Mouse (Mus musculus): Measurements from ENCODE around the gene Dvl3.
"Not testable (repeated sequence)": the region's sequence is repeated elsewhere in the genome, so short reads cannot be mapped to it uniquely, and the experiment has no call there.

Gene Dvl3

DNA sequence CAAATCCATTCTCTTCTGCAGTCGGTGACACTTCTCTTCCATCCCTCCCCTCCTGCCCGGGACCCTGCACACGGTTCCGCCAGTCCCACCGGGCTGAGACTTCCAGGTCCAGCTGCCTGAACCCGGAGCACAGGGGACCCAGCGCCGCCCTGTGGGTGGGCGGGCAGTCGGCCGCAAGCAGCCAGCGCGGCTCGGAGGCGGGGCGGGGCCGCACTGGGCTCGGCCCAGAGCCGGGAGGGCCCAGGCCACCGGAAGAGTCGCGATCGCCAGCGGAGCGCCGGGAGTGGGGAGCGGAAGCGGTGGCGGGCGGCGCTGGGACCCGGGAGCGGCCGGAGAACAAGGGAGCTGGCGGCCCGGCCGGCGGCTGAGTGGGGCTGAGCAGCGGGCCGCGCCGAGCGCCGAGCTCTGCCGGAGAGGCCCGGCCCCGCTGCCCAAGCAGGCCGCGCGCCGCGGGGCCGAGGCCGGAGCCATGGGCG lies at the start of gene Dvl3:
Gene Dvl3, plus strand, starts transcription at position 257 of the 476 bp plus-strand sequence.
- DNase-seq (ENCODE audit: low spot score in 2 of 2), result peak; percentile 50 to 68

DNA sequence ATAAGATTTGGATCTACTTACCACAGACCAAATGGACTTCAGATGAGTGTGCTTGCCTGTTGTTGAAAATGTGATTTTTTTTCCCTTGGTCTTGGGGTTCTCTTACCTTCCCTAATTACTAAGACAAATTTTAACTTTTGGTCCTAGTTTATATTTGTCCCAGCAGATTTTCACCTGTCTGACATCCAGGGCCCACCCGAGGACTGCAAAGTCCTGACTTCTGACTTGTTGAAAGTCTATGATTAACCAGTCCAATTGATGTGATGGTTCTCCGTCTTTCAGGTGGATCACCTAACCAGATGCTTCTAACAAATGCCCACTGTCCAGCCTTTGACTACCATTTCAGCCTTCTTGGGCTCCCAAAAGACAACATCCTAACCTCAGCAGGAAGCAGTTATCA lies 45.8 kb upstream of the Dvl3 start:
- DNase-seq (ENCODE audit: low spot score in 2 of 2), result no peak

DNA sequence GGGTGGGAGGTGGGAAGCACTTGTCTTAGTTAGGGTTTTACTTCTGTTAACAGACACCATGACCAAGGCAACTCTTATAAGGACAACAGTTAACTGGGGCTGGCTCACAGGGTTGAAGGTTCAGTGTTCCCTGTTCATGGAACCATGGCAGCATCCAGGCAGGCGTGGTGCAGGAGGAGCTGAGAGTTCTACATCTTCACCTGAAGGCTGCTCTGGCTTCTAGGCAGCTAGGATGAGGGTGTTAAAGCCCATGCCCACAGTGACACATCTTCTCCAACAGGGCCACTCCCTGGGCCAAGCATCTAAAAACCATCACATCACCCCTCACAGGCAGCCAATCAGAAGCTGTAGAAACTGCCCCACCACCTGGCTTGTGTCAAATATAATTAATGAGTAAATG lies 45.1 kb upstream of the Dvl3 start:
- no peak for DNase-seq (ENCODE audit: low spot score in 2 of 2)

DNA sequence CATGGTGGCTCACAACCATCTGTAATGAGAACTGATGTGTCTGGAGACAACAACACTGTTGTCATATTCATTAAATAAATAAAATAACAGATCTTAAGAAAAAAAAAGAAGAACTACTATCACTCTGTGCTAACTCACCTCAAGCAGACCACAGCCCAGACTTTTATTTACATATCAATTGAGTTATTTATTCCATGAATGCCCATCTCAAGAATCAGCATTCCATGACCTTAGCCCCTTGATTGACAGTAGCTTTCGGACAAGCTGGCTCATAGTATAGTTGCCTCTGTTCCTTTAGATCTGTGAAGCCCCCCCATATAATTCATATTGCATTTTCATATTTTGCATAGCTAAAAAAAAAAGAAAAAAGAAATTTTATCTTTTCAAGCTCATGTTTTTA lies 43.0 kb upstream of the Dvl3 start:
- no peak for DNase-seq (ENCODE audit: low spot score in 2 of 2)

DNA sequence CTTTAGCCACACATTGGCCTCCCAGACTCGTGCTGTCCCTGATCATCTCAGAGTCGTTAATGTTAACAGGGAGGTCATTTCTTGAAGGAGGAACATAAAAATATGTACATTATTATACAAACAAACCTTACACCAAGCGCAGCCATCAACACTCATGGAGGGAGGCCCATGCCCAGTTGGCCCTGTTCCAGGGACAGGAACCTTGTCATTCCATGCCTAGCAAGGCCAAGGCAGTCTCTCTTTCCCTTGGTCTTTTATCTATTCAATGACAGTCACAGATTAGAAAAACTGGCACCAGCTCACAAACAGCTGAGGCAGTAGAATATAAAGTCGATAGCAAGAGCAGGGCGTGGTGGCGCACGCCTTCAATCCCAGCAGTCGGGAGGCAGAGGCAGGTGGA lies 42.6 kb upstream of the Dvl3 start:
- no peak for DNase-seq (ENCODE audit: low spot score in 2 of 2)

DNA sequence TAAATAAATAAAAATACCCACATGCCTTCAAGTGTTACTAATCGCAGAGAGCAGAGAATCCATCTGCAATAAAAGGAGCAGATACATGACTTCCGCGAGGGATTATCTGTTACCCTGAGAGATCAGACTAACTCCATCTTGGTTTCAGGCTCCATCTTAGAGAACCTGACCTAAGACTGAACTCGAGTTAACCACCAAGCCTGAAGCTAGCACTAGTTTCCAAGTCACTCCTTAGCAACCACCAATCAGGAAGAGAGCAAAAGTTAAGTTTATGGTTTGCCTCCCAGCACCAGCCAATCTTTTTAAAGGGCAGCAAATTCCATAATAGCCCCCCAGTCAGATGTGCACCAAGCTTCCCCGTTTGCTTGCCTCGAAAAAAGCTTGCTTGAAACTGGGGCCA lies 42.0 kb upstream of the Dvl3 start:
- DNase-seq (ENCODE audit: low spot score in 2 of 2), result no peak

DNA sequence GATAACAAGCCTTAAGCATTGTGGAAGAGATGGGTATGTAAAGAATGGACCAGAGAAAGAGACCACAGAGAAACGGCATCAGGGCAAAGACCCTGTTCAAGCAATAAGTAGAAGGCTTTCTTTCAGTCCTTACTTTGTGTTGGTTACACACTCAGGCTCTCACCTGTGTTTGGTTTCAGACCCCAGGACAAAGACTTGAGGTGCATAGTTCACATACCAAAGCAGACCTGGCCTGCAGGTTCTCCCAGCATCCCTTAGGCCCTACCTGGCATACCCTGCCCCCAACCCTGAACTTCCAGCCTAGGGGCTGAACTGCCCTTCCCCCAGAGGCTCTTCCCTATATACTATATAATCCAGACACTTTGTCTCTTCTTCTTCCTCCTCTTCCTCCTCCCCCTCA lies 41.4 kb upstream of the Dvl3 start:
- no peak for DNase-seq (ENCODE audit: low spot score in 2 of 2)

DNA sequence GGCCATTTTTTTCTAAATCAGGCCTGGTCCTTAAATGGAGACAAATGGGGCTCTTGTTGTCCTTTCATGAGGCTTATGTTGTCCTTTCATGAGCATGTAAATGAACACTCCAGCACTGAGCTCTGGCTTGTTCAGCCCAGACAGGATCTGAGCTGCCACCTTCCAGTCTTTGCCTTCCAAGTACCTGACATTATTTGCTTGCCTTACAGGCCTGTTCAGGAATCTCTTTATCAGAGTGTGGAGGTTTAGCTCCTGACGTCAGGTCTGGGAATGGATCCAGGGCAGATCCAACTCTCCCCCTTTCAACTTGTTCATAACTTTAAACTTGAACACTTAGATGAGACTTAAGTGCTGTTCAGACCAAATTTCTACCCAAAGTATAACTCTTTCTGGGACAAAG lies 39.9 kb upstream of the Dvl3 start:
- no peak for DNase-seq (ENCODE audit: low spot score in 2 of 2)

DNA sequence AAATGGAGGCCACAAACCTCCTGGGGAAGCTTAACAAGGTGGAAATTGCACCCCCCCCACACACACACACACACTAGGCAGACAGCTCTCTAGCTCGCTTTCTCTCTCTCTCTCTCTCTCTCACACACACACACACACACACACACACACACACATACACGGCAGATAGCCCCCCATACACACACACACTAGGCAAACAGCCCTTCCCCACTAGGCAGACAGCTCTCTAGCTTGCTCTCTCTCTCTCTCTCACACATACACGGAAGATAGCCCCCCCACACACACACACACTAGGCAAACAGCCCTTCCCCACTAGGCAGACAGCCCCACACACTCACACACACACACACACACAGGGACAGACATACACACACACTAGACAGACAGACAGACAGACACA lies 39.5 kb upstream of the Dvl3 start:
- DNase-seq (ENCODE audit: low spot score in 2 of 2), result no peak

DNA sequence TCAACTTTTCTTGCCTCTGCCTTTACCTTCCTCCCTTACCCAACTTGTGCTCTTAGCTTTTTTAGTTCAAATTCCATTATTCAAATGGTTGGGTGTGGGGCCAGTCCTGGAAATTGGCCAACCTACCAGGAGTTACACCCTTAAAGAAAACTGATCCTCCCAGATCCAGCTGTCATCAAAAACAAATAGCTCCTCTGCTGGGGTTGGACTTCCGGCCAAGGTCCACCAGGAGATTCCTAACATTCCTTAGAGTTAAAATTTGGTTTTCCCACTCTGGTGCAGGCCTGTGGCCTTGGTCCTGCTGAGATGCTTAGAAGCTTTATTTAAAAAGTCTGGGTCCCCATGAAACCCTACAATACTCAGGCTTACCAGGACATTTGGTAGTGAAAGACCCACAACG lies 38.3 kb upstream of the Dvl3 start:
- no peak for DNase-seq (ENCODE audit: low spot score in 2 of 2)

DNA sequence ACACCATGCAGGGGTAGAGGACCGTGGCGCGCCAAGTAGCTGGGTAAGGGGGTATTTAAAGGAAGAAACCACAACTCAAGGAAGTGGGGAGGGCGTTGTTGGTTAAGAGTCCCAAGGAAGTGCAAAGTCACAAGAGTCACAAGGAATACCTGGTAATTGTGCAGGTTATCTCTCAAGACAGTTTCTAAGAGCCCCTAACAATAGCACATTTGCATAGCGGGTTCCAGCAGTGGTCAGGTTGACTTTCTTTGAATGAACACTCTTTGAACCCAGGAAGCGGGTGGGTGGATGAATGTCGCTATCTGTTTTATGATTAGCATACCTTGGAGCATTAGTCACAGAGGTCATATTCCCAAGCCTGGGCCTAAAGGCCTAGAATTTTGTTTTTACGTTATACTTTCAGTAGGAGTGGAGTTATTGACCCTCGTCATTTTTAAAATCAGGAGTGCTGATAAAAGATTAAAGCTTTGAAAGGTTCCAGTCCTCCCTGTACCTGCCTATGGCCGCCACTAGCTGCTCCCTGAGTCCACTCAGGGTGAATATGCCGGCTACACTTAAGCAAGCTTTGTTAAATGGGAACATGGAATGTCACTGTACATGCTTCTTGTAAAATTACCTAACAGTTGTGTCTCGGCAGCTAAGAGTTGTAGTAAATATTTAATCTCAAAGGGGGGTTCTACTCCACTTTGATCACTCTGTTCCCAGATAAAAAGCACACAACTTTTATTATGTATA lies 37.6 kb upstream of the Dvl3 start:
- not testable (repeated sequence) for DNase-seq (ENCODE audit: low spot score in 2 of 2)

DNA sequence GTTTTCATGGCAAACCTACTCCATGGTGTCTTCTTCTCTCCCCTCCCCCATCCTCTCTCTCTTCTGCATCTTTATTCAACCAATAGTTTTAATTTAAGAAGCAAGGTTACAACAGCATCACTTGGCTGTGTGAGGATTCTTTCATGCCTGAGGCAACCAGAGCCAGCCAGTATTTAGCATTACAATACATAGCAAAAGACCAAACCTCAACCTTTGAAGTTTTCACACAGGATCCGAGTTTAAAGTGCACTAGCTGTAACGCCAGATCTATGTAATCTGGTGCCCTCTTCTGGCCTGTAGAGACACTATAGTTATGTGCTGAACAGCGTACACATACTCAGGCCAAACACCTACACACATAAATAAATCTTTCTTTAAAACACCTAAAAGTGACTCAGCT lies 36.7 kb upstream of the Dvl3 start:
- peak; percentile 44 to 63 for DNase-seq (ENCODE audit: low spot score in 2 of 2)

DNA sequence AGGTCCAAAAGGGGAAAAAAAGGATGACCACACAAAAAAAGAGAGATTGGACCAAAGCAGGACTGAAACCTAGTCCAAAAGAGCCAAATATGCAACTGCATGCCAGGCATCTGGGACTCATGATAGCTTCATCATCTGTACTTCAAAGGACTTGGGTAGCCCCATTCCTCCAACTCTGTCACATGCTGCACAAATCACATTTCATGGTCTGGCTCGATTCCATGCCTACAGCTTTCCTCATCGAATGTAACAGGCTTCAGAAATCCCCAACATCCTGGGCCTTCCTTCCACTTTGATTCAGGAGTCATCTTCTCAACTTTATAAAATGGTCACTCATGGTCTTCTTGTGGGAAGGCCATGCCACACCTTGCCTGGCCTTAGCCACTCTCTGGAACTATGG lies 35.0 kb upstream of the Dvl3 start:
- DNase-seq (ENCODE audit: low spot score in 2 of 2), result no peak

DNA sequence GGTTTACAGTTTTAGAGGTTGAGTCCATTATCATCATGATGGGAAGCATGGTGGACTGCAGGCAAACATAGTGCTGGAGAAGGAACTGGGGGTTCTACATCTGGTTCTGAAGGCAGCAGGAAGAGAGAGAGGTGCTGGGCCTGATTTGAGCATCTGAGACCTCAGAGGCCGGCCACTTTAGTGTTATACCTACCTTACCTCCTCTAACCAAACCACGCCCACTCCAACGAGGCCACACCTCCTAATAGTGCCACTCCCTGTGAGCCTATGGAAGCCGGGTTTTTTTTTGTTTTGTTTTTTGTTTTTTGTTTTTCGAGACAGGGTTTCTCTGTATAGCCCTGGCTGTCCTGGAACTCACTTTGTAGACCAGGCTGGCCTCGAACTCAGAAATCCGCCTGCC lies 33.1 kb upstream of the Dvl3 start:
- not testable (repeated sequence) for DNase-seq (ENCODE audit: low spot score in 2 of 2)

DNA sequence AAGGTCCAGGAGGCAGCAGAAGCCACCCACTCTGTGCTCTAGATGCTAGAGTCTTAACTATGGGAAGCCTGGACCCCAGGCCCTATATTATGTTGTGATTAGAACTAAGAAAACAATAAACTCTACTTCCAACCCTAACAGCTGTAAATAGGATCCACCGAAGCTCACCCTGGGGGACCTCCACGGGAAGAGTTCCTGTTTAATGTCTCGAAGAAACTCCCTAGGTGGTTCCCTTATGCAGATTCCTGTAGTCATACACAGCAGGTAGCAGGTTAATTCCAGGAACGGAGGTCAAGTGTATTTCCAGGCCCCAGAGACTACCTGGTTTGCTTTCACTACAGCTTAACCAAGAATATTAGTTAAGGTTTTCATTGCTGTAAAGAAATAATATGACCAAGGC lies 31.7 kb upstream of the Dvl3 start:
- DNase-seq (ENCODE audit: low spot score in 2 of 2), result no peak

DNA sequence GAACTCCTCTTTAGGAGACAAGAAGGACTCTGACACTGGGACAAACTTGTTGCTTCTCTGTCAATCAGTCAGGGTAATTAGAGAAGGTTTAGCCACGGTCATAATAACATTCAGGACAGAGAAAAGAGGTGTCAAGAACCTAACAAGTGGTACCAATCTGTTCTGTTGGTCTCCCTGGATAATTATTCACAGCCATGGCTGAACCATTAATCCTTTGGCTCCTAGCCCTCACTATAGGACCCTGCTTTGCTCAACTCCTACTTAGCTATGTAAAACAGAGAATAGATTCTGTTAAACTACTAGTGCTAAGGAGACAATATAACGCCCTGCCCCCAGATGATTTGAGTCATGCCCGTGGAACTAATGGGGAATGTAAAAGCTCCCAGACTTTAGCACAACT lies 30.7 kb upstream of the Dvl3 start:
- DNase-seq (ENCODE audit: low spot score in 2 of 2), result no peak

DNA sequence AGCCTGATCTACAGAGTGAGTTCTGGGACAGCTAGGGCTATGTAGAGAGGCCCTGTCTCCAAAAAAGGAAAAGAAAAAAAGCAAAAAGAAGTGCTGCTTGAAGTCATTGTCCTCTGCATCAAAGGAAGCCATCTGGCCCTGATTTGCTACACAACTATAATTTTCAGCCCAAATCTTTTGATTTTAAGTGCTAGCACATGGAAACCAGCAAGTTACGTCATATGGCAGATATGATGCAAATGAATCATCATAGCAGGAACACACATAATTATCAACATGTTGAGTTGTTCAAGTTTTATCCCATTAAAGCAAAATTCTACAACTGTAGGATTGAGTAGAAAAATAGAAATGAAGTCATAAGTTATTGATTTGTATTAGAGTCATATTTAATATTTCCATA lies 28.6 kb upstream of the Dvl3 start:
- DNase-seq (ENCODE audit: low spot score in 2 of 2), result no peak

DNA sequence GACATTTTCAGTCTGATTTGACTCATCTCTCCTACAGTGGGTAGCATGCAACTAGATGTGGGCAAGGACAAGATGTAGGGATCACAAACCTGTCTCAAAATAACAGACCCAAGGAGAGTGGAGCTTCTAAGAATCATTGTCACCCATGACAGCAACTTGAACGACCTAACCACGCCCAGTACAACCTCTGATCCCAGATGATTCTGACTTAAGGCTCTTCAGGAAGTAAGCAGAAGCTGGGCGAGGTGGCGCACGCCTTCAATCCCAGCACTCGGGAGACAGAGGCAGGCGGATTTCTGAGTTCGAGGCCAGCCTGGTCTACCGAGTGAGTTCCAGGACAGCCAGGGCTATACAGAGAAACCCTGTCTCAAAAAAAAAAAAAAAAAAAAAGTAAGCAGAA lies 28.0 kb upstream of the Dvl3 start:
- not testable (repeated sequence) for DNase-seq (ENCODE audit: low spot score in 2 of 2)

DNA sequence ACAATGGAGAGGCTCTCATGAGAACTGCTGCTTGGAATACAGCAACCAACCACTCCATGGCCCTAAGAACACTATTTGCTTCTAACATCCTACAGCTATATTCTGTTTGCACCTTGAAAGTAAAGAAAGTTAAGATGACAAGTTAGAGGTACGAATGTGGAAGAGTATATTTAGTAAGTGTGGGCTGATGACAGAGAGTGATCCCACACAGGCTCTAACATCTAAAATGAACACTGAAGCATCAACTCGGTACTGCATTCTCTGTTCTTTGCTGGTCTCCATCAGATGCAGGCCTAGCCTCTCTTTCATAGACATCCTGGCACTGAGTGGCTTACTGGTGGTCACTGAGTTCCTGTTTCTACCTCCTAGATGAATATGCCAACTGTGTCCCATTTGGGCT lies 27.5 kb upstream of the Dvl3 start:
- no peak for DNase-seq (ENCODE audit: low spot score in 2 of 2)

DNA sequence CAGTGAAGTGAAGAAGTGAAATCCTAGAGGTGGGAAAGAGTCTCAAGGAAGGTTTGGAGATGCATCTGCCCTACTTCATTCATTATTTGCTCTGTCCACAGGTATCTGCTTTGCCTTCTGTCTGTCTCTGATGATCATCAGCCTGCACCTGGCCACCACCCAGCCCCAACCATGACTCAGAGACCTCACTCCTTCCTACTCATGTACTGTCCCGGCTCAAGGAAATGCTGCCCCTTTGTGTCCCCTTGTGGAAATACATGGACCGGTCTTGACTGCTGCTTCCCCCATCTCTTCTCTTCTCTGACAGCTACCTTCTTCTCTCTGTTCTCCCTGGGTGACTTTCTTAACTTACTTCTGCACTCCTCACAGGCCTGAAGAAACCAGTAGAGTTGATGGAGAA lies 26.2 kb upstream of the Dvl3 start:
- DNase-seq (ENCODE audit: low spot score in 2 of 2), result no peak

DNA sequence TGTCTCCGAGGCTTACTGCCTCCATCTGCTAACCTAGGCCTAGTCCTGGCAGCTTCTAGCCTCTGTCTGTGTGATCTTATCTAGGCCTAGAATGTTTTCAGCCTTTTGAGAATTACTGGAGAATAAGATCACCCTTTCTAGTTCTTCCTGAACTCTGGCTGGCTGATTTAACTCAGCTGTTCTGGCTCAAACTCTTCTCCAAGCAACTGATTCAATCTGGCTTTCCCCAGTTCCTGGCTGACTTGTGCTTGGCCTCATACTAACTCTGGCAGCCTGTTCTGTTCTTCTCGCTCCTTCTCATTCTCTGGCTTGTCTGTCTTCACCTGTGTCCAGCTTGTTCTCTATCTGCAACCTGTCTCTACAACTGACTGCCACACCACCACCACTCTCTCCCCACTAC lies 25.5 kb upstream of the Dvl3 start:
- no peak for DNase-seq (ENCODE audit: low spot score in 2 of 2)

DNA sequence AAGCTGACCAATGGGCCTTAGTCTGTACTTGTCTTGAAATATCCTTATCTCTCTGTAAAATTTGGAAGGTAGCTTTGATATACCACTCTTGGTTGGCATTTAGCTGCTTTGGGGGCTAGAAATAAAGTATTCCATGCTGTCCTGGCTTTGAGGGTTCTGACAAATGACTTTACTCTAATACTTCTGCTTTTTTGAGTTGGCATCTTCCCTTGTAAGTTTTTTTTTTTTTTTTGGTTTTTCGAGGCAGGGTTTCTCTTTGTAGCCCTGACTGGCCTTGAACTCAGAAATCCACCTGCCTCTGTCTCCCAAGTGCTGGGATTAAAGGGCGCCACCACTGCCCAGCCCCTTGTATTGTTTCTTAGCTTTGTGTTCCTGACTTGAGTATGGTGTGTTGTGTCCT lies 23.3 kb upstream of the Dvl3 start:
- DNase-seq (ENCODE audit: low spot score in 2 of 2), result no peak

DNA sequence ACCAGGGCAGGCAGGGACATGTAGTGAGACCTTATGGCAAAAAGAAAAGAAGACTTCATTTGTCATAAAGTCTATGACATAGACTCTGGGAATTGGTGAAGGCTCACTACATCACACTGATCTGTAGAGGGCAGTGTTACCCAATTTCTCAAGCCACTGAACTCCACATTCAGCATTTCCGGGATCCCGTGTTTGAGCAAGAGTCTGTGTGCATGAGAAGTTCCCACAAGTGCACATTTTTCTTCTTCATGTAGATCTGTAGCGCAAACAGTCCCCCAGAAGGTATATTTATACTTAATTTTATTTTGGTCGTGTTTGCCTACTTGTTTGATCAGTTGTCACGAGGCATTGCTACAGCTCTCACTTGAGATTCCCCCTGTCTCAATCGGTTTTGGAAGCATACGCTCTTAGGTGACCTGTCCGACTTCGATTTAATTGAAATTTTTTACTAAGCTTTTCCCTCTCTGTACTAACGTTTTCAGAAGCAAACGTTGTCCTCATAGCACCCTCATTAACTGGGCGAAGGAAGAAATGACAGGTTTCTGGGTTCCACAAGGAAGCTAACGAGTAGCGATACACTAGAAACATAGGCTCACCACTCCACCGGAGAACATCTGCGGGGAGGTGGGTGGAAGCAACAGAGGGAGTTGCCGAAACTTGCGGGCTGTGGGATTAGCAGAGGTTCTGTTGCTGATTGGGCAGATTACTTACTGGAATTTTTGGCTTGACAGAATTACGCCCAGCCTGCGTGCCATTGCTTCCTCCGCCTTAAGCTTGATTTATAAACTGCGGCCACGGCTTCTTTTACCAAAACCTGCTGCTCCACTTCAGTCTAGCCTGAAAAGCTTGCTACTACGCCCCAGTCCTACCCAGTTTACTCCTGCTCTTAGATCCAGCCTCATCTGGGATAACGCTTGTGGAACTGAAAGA lies 19.8 kb upstream of the Dvl3 start:
- DNase-seq (ENCODE audit: low spot score in 2 of 2), result peak; percentile 54 to 70
